9 mouse cellular contexts compared by ENCODE assay signal in genomic region chr12:8297586-8298214, GRCm38 (mm10). TPM values are rescaled to one million over a fixed set of nuclear protein-coding genes. Genes with fewer than 3 reads are reported as not detected.
DNase-seq lines count a peak whose midpoint lies in the region; ATAC-seq and TF ChIP-seq lines count a peak whose summit lies in the region.
"Had no signal": no experiment of that assay in that cellular context is flagged by ENCODE, and none has a peak within 500 bp of the region (broad histone marks: within the 10 kb centered on the region; RNA-seq: fewer than 3 reads in every experiment).

No protein-coding gene starts in this region.

- TF ChIP-seq EP300 in liver, postnatal 0 days (IDR thresholded peaks at IDR 0.05; ENCODE audit: low read depth), result no peak

- 9% methylated on average over 34 of the region's 34 CpGs for WGBS in heart, embryonic 16.5 days
- WGBS in liver, postnatal 0 days (ENCODE audit: insufficient replicate concordance), result 8% methylated on average over 34 of the region's 34 CpGs

- peak; percentile 44; the same call in 1 of the 2 replicates for ATAC-seq in frontal cortex, adult (ENCODE audit: low TSS enrichment)
- ATAC-seq in heart, embryonic 16.5 days (replicated peaks; ENCODE audit: extremely low read depth, insufficient read depth, low FRiP score), result no peak
- ATAC-seq in liver, postnatal 0 days, result no peak

- H3K4me3 ChIP-seq in E14TG2a.4 (replicated peaks; ENCODE audit: low read length), result peak overlapping the region; percentile 73
- H3K4me3 ChIP-seq in heart, embryonic 16.5 days (ENCODE audit: low read length), result peak overlapping the region; percentile 57
- H3K4me3 ChIP-seq in liver, postnatal 0 days (ENCODE audit: low read depth, low read length), result peak overlapping the region; percentile 27; the same call in 1 of the 2 replicates

- no peak overlapping the region for H3K27ac ChIP-seq in heart, embryonic 16.5 days (ENCODE audit: low read length)
- H3K27ac ChIP-seq in liver, postnatal 0 days (ENCODE audit: low read depth), result no peak overlapping the region

- no peak overlapping the region for H3K9ac ChIP-seq in heart, embryonic 16.5 days (ENCODE audit: low read length)
- H3K9ac ChIP-seq in liver, postnatal 0 days (replicated peaks), result no peak overlapping the region

- no peaks in the 10 kb centered on the region for H3K36me3 ChIP-seq in E14TG2a.4 (ENCODE audit: insufficient read depth, low read length)
- H3K36me3 ChIP-seq in heart, embryonic 16.5 days (ENCODE audit: control insufficient read depth, insufficient read depth), result no peaks in the 10 kb centered on the region
- no peaks in the 10 kb centered on the region for H3K36me3 ChIP-seq in liver, postnatal 0 days (replicated peaks; ENCODE audit: insufficient read depth, low read length)

- H3K4me1 ChIP-seq in E14TG2a.4 (replicated peaks; ENCODE audit: low read depth, low read length), result peaks cover 19% of the 10 kb centered on the region
- H3K4me1 ChIP-seq in heart, embryonic 16.5 days (ENCODE audit: control insufficient read depth, insufficient read depth, low read length), result peaks cover 8% of the 10 kb centered on the region; the same call in 1 of the 2 replicates
- H3K4me1 ChIP-seq in liver, postnatal 0 days (ENCODE audit: insufficient read depth), result peaks cover 9% of the 10 kb centered on the region

- peak overlapping the region; percentile 76 for H3K4me2 ChIP-seq in heart, embryonic 16.5 days (ENCODE audit: low read depth, low read length)
- H3K4me2 ChIP-seq in liver, postnatal 0 days (ENCODE audit: low read depth, low read length), result peak overlapping the region; percentile 58

- DNase-seq in frontal cortex, postnatal 25 days (ENCODE audit: low spot score in 2 of 2), result no peak
- no peak for DNase-seq in liver, postnatal 0 days
- no peak for DNase-seq in spleen, adult 12 weeks (ENCODE audit: low spot score)
- DNase-seq in ovary, adult 18-20 months (ENCODE audit: low spot score), result no peak
- no peak for DNase-seq in layer of hippocampus, adult 11-12 months (ENCODE audit: low spot score)
- DNase-seq: gastrocnemius, postnatal 25 days had no signal

- peaks cover 26% of the 10 kb centered on the region for H3K9me3 ChIP-seq in E14TG2a.4 (ENCODE audit: low read length)
- H3K9me3 ChIP-seq in heart, embryonic 16.5 days (replicated peaks; ENCODE audit: control insufficient read depth, low read length), result no peaks in the 10 kb centered on the region
- no peaks in the 10 kb centered on the region for H3K9me3 ChIP-seq in liver, postnatal 0 days (ENCODE audit: low read length)

- TF ChIP-seq CTCF in E14TG2a.4 (conservative IDR thresholded peaks at IDR 0.05; ENCODE audit: low read length), result no peak
- no peak for TF ChIP-seq CTCF in liver, postnatal 0 days (IDR thresholded peaks at IDR 0.05; ENCODE audit: low read depth)

- peaks cover 92% of the 10 kb centered on the region for H3K27me3 ChIP-seq in E14TG2a.4 (ENCODE audit: insufficient read depth, low read length)
- H3K27me3 ChIP-seq in heart, embryonic 16.5 days (ENCODE audit: control insufficient read depth, insufficient read depth, low read length), result peaks cover 72% of the 10 kb centered on the region
- peaks cover 73% of the 10 kb centered on the region for H3K27me3 ChIP-seq in liver, postnatal 0 days (ENCODE audit: insufficient read depth, low read length)

RNA-seq across cellular contexts. Expression of gene Gdf7, which starts 4.1 kb away (rescaled TPM):
- not detected in 2 replicates for polyA plus RNA-seq in heart, embryonic 16.5 days (2015; fragmentation: Nextera tagmentation; extraction: Ambion mirVana)
- polyA plus RNA-seq in liver, postnatal 0 days (2015; fragmentation: Nextera tagmentation; extraction: Ambion mirVana), result not detected in 2 replicates

RNA-seq across cellular contexts. Expression of gene Hs1bp3, which starts 15.5 kb away (rescaled TPM):
- polyA plus RNA-seq in heart, embryonic 16.5 days (2015; fragmentation: Nextera tagmentation; extraction: Ambion mirVana), result 15.1 and 16.5 TPM in 2 replicates
- 3.2 and 3.7 TPM in 2 replicates for polyA plus RNA-seq in liver, postnatal 0 days (2015; fragmentation: Nextera tagmentation; extraction: Ambion mirVana)
